Mouse (Mus musculus) limb, embryonic 11.5 days (tissue): ENCODE results near the gene Gm12184. TPM values are rescaled to one million over a fixed set of nuclear protein-coding genes. Genes with fewer than 3 reads are reported as not detected.

Experiments used
- ATAC-seq: fragments of 200-750 bp; cut with Nextera tagmentation; 2 replicates; pipeline ENCODE4 v1.8.0; 2017; ENCODE audit warnings: low read depth; ENCODE audit not compliant: insufficient number of reproducible peaks, low FRiP score, low TSS enrichment
- DNase-seq: peaks from one replicate; pipeline ENCODE4 v3.0.0-alpha.2; 2015; ENCODE audit warnings: low spot score
- H3K27ac ChIP-seq: fragments of 300-500 bp; sonication (generic); replicated peaks from 2 replicates; pipeline ENCODE4 v1.5.1; 2014; ENCODE audit warnings: low read depth, mild to moderate bottlenecking, low read length
- H3K27me3 ChIP-seq: fragments of 300-500 bp; sonication (generic); 2 replicates; pipeline ENCODE4 v1.6.1; 2014; ENCODE audit warnings: mild to moderate bottlenecking, low read length, mixed read lengths; ENCODE audit not compliant: control insufficient read depth, insufficient read depth
- H3K36me3 ChIP-seq: fragments of 300-500 bp; sonication (generic); 2 replicates; pipeline ENCODE4 v1.6.1; 2014; ENCODE audit warnings: mild to moderate bottlenecking, low read length, moderate library complexity, mixed read lengths; ENCODE audit not compliant: control insufficient read depth, insufficient read depth
- H3K4me1 ChIP-seq: fragments of 300-500 bp; sonication (generic); 2 replicates; pipeline ENCODE4 v1.6.1; 2014; ENCODE audit warnings: low read length, mixed read lengths; ENCODE audit not compliant: control insufficient read depth, insufficient read depth
- H3K4me2 ChIP-seq: fragments of 300-500 bp; sonication (generic); 2 replicates; pipeline ENCODE4 v1.6.1; 2014; ENCODE audit warnings: low read depth, mild to moderate bottlenecking, moderate library complexity; ENCODE audit not compliant: severe bottlenecking
- H3K4me3 ChIP-seq: fragments of 300-500 bp; sonication (generic); 2 replicates; pipeline ENCODE4 v1.5.1; 2014; ENCODE audit warnings: low read depth, low read length
- H3K9ac ChIP-seq: fragments of 300-500 bp; sonication (generic); 2 replicates; pipeline ENCODE4 v1.6.1; 2014; ENCODE audit warnings: mild to moderate bottlenecking, low read length
- H3K9me3 ChIP-seq: fragments of 300-500 bp; sonication (generic); 2 replicates; pipeline ENCODE4 v1.6.1; 2016; ENCODE audit warnings: low read length; ENCODE audit not compliant: control insufficient read depth
- WGBS: fragments of 180-500 bp; shearing (Covaris S2); extraction: QIAGEN DNeasy Blood & Tissue Kit; methylation state at CpG from one replicate; pipeline ENCODE4 v1.1.7; 2014; 5-methylcytosine and 5-hydroxymethylcytosine counted together
- polyA plus RNA-seq: library from polyadenylated mRNA; unstranded; fragments of >200 nt; fragmentation: Nextera tagmentation; extraction: Ambion mirVana; gene quantifications from 2 replicates; pipeline ENCODE4 v1.2.1, GENCODE M21; 2014

Gene Gm12184
- polyA plus RNA-seq, 1 experiment from 2014 or later: 9.4 TPM

GRCm38 (mm10) chr11:48816281-48816781 is 10.1 kb downstream of the Gm12184 start:
- H3K9ac ChIP-seq: peak overlapping the region; percentile 76
- no peaks in the 10 kb centered on the region for H3K27me3 ChIP-seq
- WGBS: 7% methylated on average over 23 of the region's 23 CpGs
- 0 out of 2 replicates have a peak, but pooled peaks cover 3% of the 10 kb centered on the region for H3K4me1 ChIP-seq
- peak; percentile 36 for ATAC-seq
- peak overlapping the region; percentile 76 for H3K4me2 ChIP-seq
- 0 out of 2 replicates have a peak overlapping the region, but pooled peaks have one; percentile 11 for H3K27ac ChIP-seq
- peak overlapping the region; percentile 66 for H3K4me3 ChIP-seq
- peaks cover 4% of the 10 kb centered on the region; the same call in 1 of the 2 replicates for H3K36me3 ChIP-seq
- no peaks in the 10 kb centered on the region for H3K9me3 ChIP-seq
- DNase-seq: no peak

- Histone ChIP-seq H3K27me3 (no peaks in the 10 kb centered on the region), H3K9ac (no peak overlapping the region; the same call in 1 of the 2 replicates), H3K27ac (no peak overlapping the region), H3K4me1 (0 out of 2 replicates have a peak, but pooled peaks cover 3% of the 10 kb centered on the region), H3K4me2 (peak overlapping the region; percentile 76), H3K36me3 (peaks cover 4% of the 10 kb centered on the region; the same call in 1 of the 2 replicates), H3K4me3 (peak overlapping the region; percentile 66), H3K9me3 (no peaks in the 10 kb centered on the region)
- no peak for DNase-seq
- ATAC-seq: no peak
- 81% methylated on average over 16 of the region's 16 CpGs for WGBS
Measured at GRCm38 (mm10) chr11:48815851-48816250, 10.6 kb downstream of the Gm12184 start.

GRCm38 (mm10) chr11:48813782-48814181 is 12.7 kb downstream of the Gm12184 start:
- no peak overlapping the region for H3K4me2 ChIP-seq
- no peaks in the 10 kb centered on the region for H3K9me3 ChIP-seq
- H3K27ac ChIP-seq: no peak overlapping the region
- ATAC-seq: no peak
- H3K27me3 ChIP-seq: no peaks in the 10 kb centered on the region
- DNase-seq: no peak
- 0 out of 2 replicates have a peak, but pooled peaks cover 3% of the 10 kb centered on the region for H3K4me1 ChIP-seq
- H3K9ac ChIP-seq: no peak overlapping the region
- peaks cover 8% of the 10 kb centered on the region for H3K36me3 ChIP-seq
- no peak overlapping the region for H3K4me3 ChIP-seq

GRCm38 (mm10) chr11:48810142-48810541 is 16.3 kb downstream of the Gm12184 start:
- no peak overlapping the region for H3K4me2 ChIP-seq
- H3K9me3 ChIP-seq: no peaks in the 10 kb centered on the region
- H3K36me3 ChIP-seq: peaks cover 14% of the 10 kb centered on the region
- no peaks in the 10 kb centered on the region for H3K27me3 ChIP-seq
- ATAC-seq: no peak
- no peak overlapping the region for H3K4me3 ChIP-seq
- H3K9ac ChIP-seq: no peak overlapping the region
- no peak for DNase-seq
- H3K4me1 ChIP-seq: no peaks in the 10 kb centered on the region
- H3K27ac ChIP-seq: no peak overlapping the region
- 95% methylated on average over 2 of the region's 2 CpGs for WGBS

GRCm38 (mm10) chr11:48809434-48809830 is 17.0 kb downstream of the Gm12184 start:
- H3K9ac ChIP-seq: no peak overlapping the region
- 69% methylated on average over 4 of the region's 4 CpGs for WGBS
- DNase-seq (no peak), ATAC-seq (no peak)
- H3K9me3 ChIP-seq: no peaks in the 10 kb centered on the region
- no peaks in the 10 kb centered on the region for H3K27me3 ChIP-seq
- no peak overlapping the region for H3K4me2 ChIP-seq
- H3K4me3 ChIP-seq: no peak overlapping the region
- H3K36me3 ChIP-seq: peaks cover 20% of the 10 kb centered on the region
- H3K27ac ChIP-seq: no peak overlapping the region
- no peaks in the 10 kb centered on the region for H3K4me1 ChIP-seq

- H3K4me1 ChIP-seq: no peaks in the 10 kb centered on the region
- no peak overlapping the region for H3K4me3 ChIP-seq
- no peaks in the 10 kb centered on the region for H3K27me3 ChIP-seq
- H3K9ac ChIP-seq: no peak overlapping the region
- DNase-seq (no peak), ATAC-seq (no peak)
- WGBS: 75% methylated on average over 16 of the region's 16 CpGs
- no peak overlapping the region for H3K4me2 ChIP-seq
- H3K36me3 ChIP-seq: peaks cover 25% of the 10 kb centered on the region
- no peak overlapping the region for H3K27ac ChIP-seq
- H3K9me3 ChIP-seq: no peaks in the 10 kb centered on the region
Measured at GRCm38 (mm10) chr11:48808737-48809433, 17.6 kb downstream of the Gm12184 start.

GRCm38 (mm10) chr11:48808304-48808646 is 18.2 kb downstream of the Gm12184 start:
- no peaks in the 10 kb centered on the region for H3K9me3 ChIP-seq
- no peaks in the 10 kb centered on the region for H3K27me3 ChIP-seq
- H3K27ac ChIP-seq: no peak overlapping the region
- H3K36me3 ChIP-seq: peaks cover 30% of the 10 kb centered on the region
- no peak overlapping the region for H3K9ac ChIP-seq
- no peak overlapping the region for H3K4me3 ChIP-seq
- H3K4me2 ChIP-seq: no peak overlapping the region
- no peaks in the 10 kb centered on the region for H3K4me1 ChIP-seq
- no peak for DNase-seq
- no peak for ATAC-seq

GRCm38 (mm10) chr11:48807563-48808303 is 18.7 kb downstream of the Gm12184 start:
- no peaks in the 10 kb centered on the region for H3K9me3 ChIP-seq
- no peak overlapping the region for H3K27ac ChIP-seq
- no peak overlapping the region for H3K4me2 ChIP-seq
- H3K4me3 ChIP-seq: no peak overlapping the region
- peaks cover 29% of the 10 kb centered on the region for H3K36me3 ChIP-seq
- no peaks in the 10 kb centered on the region for H3K27me3 ChIP-seq
- 67% methylated on average over 14 of the region's 14 CpGs for WGBS
- H3K9ac ChIP-seq: no peak overlapping the region
- no peaks in the 10 kb centered on the region for H3K4me1 ChIP-seq
- DNase-seq: peak; percentile 46
- ATAC-seq: peak; percentile 49; the same call in 1 of the 2 replicates
